Mouse (Mus musculus) cerebellum, adult 18-20 months (tissue): Measurements from ENCODE around the gene Zfr.
"Not testable (repeated sequence)": the region's sequence is repeated elsewhere in the genome, so short reads cannot be mapped to it uniquely, and the experiment has no call there.

Source experiments
- DNase-seq, 2 experiments: peaks; one replicate each; pipeline ENCODE4 v3.0.0; 2021

Gene Zfr

GRCm38 (mm10) chr15:12195966-12196365 lies 78.3 kb downstream of the Zfr start:
- DNase-seq = no peak

- DNase-seq = peak; percentile 72 to 80
These were observed 79.0 kb downstream of the Zfr start for GRCm38 (mm10) chr15:12196410-12197191.

GRCm38 (mm10) chr15:12197361-12197760 lies 79.7 kb downstream of the Zfr start:
- DNase-seq = no peak

GRCm38 (mm10) chr15:12200021-12200420 lies 82.4 kb downstream of the Zfr start:
- DNase-seq = no peak

- no peak for DNase-seq
These were observed 84.2 kb downstream of the Zfr start for GRCm38 (mm10) chr15:12201856-12202255.

GRCm38 (mm10) chr15:12202456-12202855 lies 84.8 kb downstream of the Zfr start:
- DNase-seq = no peak

GRCm38 (mm10) chr15:12203008-12203407 lies 85.4 kb downstream of the Zfr start:
- DNase-seq = not testable (repeated sequence)

- DNase-seq = no peak
These were observed 86.1 kb downstream of the Zfr start for GRCm38 (mm10) chr15:12203512-12204318.

- DNase-seq = peak; percentile 100
These were observed 86.9 kb downstream of the Zfr start, which contains the start of gene Mtmr12 for GRCm38 (mm10) chr15:12204319-12205159. Mtmr12 (plus strand) TSS chr15:12205028.

- DNase-seq = peak in 1 of 2 experiments; percentile 54
These were observed 87.7 kb downstream of the Zfr start for GRCm38 (mm10) chr15:12205160-12205901.

GRCm38 (mm10) chr15:12205902-12206645 lies 88.4 kb downstream of the Zfr start:
- DNase-seq = peak; percentile 51 to 52

GRCm38 (mm10) chr15:12206646-12207222 lies 89.1 kb downstream of the Zfr start:
- DNase-seq = peak; percentile 29 to 30

GRCm38 (mm10) chr15:12207556-12208090 lies 90.0 kb downstream of the Zfr start:
- DNase-seq = no peak

GRCm38 (mm10) chr15:12211577-12211976 lies 93.9 kb downstream of the Zfr start:
- DNase-seq = peak; percentile 83 to 84

- no peak for DNase-seq
These were observed 94.6 kb downstream of the Zfr start for GRCm38 (mm10) chr15:12212266-12212665.

- peak; percentile 31 to 52 for DNase-seq
These were observed 97.1 kb downstream of the Zfr start for GRCm38 (mm10) chr15:12214531-12215414.

GRCm38 (mm10) chr15:12215415-12215718 lies 97.7 kb downstream of the Zfr start:
- DNase-seq = peak; percentile 76 to 87

GRCm38 (mm10) chr15:12216119-12216518 lies 98.5 kb downstream of the Zfr start:
- DNase-seq = no peak

GRCm38 (mm10) chr15:12216798-12217197 lies 99.2 kb downstream of the Zfr start:
- DNase-seq = no peak

GRCm38 (mm10) chr15:12217332-12217731 lies 99.7 kb downstream of the Zfr start:
- DNase-seq = not testable (repeated sequence)
